In genomic region chr6:32326406-32326805, GRCm38 (mm10) we compare ENCODE assay signal across 27 mouse cellular contexts.
"Had no signal": no experiment of that assay in that cellular context is flagged by ENCODE, and none has a peak within 500 bp of the region (broad histone marks: within the 10 kb centered on the region; RNA-seq: fewer than 3 reads in every experiment).

No protein-coding gene starts in this region.

- H3K27ac ChIP-seq: limb, embryonic 10.5 days; limb, embryonic 12.5 days; limb, embryonic 13.5 days; limb, embryonic 15.5 days; liver, embryonic 12.5 days; liver, embryonic 13.5 days; liver, embryonic 14.5 days; liver, embryonic 15.5 days; lung, embryonic 15.5 days; macrophage; midbrain, embryonic 10.5 days; midbrain, embryonic 12.5 days; midbrain, embryonic 13.5 days; midbrain, embryonic 15.5 days; neural tube, embryonic 12.5 days had no signal

- H3K36me3 ChIP-seq: limb, embryonic 10.5 days; limb, embryonic 12.5 days; limb, embryonic 13.5 days; limb, embryonic 15.5 days; liver, embryonic 12.5 days; liver, embryonic 13.5 days; liver, embryonic 15.5 days; lung, embryonic 15.5 days; midbrain, embryonic 10.5 days; midbrain, embryonic 12.5 days; midbrain, embryonic 13.5 days; midbrain, embryonic 15.5 days; neural tube, embryonic 12.5 days had no signal

- H3K9ac ChIP-seq: limb, embryonic 12.5 days; limb, embryonic 13.5 days; limb, embryonic 15.5 days; liver, embryonic 12.5 days; liver, embryonic 13.5 days; liver, embryonic 14.5 days; liver, embryonic 15.5 days; liver, postnatal 0 days; lung, embryonic 14.5 days; lung, embryonic 15.5 days; midbrain, embryonic 12.5 days; midbrain, embryonic 13.5 days; midbrain, embryonic 15.5 days; neural tube, embryonic 12.5 days had no signal

- H3K27me3 ChIP-seq: midbrain, embryonic 15.5 days; neural tube, embryonic 12.5 days had no signal

- H3K4me1 ChIP-seq: liver, embryonic 12.5 days; liver, embryonic 13.5 days; liver, embryonic 15.5 days; lung, embryonic 15.5 days had no signal

- H3K4me2 ChIP-seq: limb, embryonic 12.5 days; limb, embryonic 13.5 days; limb, embryonic 15.5 days; liver, embryonic 11.5 days; liver, embryonic 12.5 days; liver, embryonic 13.5 days; liver, embryonic 15.5 days; lung, embryonic 14.5 days; lung, embryonic 15.5 days; midbrain, embryonic 11.5 days; midbrain, embryonic 12.5 days; midbrain, embryonic 13.5 days; midbrain, embryonic 15.5 days; neural tube, embryonic 12.5 days had no signal

- H3K9me3 ChIP-seq: limb, embryonic 10.5 days; limb, embryonic 12.5 days; limb, embryonic 13.5 days; limb, embryonic 15.5 days; liver, embryonic 12.5 days; liver, embryonic 13.5 days; liver, embryonic 15.5 days; lung, embryonic 15.5 days; megakaryocyte, embryonic 14.5 days; midbrain, embryonic 10.5 days; midbrain, embryonic 12.5 days; midbrain, embryonic 13.5 days; midbrain, embryonic 15.5 days; neural tube, embryonic 12.5 days had no signal

- H3K4me3 ChIP-seq: limb, embryonic 10.5 days; limb, embryonic 12.5 days; limb, embryonic 13.5 days; limb, embryonic 15.5 days; liver, embryonic 12.5 days; liver, embryonic 13.5 days; liver, embryonic 15.5 days; lung, embryonic 15.5 days; megakaryocyte, embryonic 14.5 days; midbrain, embryonic 10.5 days; midbrain, embryonic 12.5 days; midbrain, embryonic 13.5 days; midbrain, embryonic 15.5 days; myocyte; neural tube, embryonic 12.5 days had no signal

- DNase-seq: liver; liver, embryonic 13.5 days; liver, postnatal 0 days; lung, adult 18-20 months; lung, adult 2 months; lung, postnatal 14 days; lung, postnatal 36 days; lung, postnatal 4 days had no signal
